Mouse (Mus musculus) mature B cell (primary cell): ENCODE data around the gene Grip1.
"Not testable (repeated sequence)": the region's sequence is repeated elsewhere in the genome, so short reads cannot be mapped to it uniquely, and the experiment has no call there.

ENCODE experiments used
- in situ Hi-C: fragments of 300-500 bp; cut with MboI; formaldehyde crosslinking; loops from 2 replicates; pipeline ENCODE4 v1.14.3; 2019

The Grip1 gene

GRCm38 (mm10) chr10:120061238-120062130, 607.9 kb downstream of the Grip1 start:
- in situ Hi-C loops, result no loop called here

- in situ Hi-C loops, result no loop called here
Measured at GRCm38 (mm10) chr10:120064424-120064823, 610.8 kb downstream of the Grip1 start.

- in situ Hi-C loops, result no loop called here
Measured at GRCm38 (mm10) chr10:120066319-120066718, 612.7 kb downstream of the Grip1 start.

GRCm38 (mm10) chr10:120077850-120078249, 624.2 kb downstream of the Grip1 start:
- in situ Hi-C loops, result no loop called here

GRCm38 (mm10) chr10:120092548-120092947, 638.9 kb downstream of the Grip1 start:
- in situ Hi-C loops, result no loop called here

GRCm38 (mm10) chr10:120095136-120095535, 641.5 kb downstream of the Grip1 start:
- in situ Hi-C loops, result no loop called here

- in situ Hi-C loops, result no loop called here
Measured at GRCm38 (mm10) chr10:120095716-120096115, 642.1 kb downstream of the Grip1 start.

- in situ Hi-C loops, result no loop called here
Measured at GRCm38 (mm10) chr10:120097564-120097963, 643.9 kb downstream of the Grip1 start.

GRCm38 (mm10) chr10:120100806-120101205, 647.2 kb downstream of the Grip1 start:
- in situ Hi-C loops, result no loop called here

- in situ Hi-C loops, result no loop called here
Measured at GRCm38 (mm10) chr10:120111691-120112319, 658.2 kb downstream of the Grip1 start.

GRCm38 (mm10) chr10:120112507-120113396, 659.1 kb downstream of the Grip1 start, which contains the start of gene Helb:
Gene Helb (minus strand): TSS chr10:120112987.
- in situ Hi-C loops, result no loop called here

- in situ Hi-C loops, result not testable (repeated sequence)
Measured at GRCm38 (mm10) chr10:120113482-120113881, 659.9 kb downstream of the Grip1 start.

- in situ Hi-C loops, result no loop called here
Measured at GRCm38 (mm10) chr10:120113980-120114379, 660.4 kb downstream of the Grip1 start.

- in situ Hi-C loops, result no loop called here
Measured at GRCm38 (mm10) chr10:120114493-120114892, 660.9 kb downstream of the Grip1 start.

GRCm38 (mm10) chr10:120115249-120115648, 661.6 kb downstream of the Grip1 start:
- in situ Hi-C loops, result no loop called here

GRCm38 (mm10) chr10:120123721-120124120, 670.1 kb downstream of the Grip1 start:
- in situ Hi-C loops, result no loop called here

GRCm38 (mm10) chr10:120124801-120125464, 671.3 kb downstream of the Grip1 start:
- in situ Hi-C loops, result no loop called here

GRCm38 (mm10) chr10:120125465-120125857, 671.8 kb downstream of the Grip1 start:
- in situ Hi-C loops, result no loop called here

GRCm38 (mm10) chr10:120128601-120129277, 675.1 kb downstream of the Grip1 start:
- in situ Hi-C loops, result no loop called here

GRCm38 (mm10) chr10:120130621-120131020, 677.0 kb downstream of the Grip1 start:
- in situ Hi-C loops, result no loop called here

GRCm38 (mm10) chr10:120133697-120134096, 680.1 kb downstream of the Grip1 start:
- in situ Hi-C loops, result no loop called here
